Mouse (Mus musculus) kidney, embryonic 16.5 days (tissue): Measurements from ENCODE around the gene Prss16. TPM values are rescaled to one million over a fixed set of nuclear protein-coding genes. Genes with fewer than 3 reads are reported as not detected.
A peak's percentile ranks its signal among the peaks of the same experiment; 100 is the strongest.
"Not testable (repeated sequence)": the region's sequence is repeated elsewhere in the genome, so short reads cannot be mapped to it uniquely, and the experiment has no call there.

ENCODE experiments used
- ATAC-seq: fragments of 200-750 bp; cut with Nextera tagmentation; 2 replicates; pipeline ENCODE4 v1.8.0; 2017; ENCODE audit warnings: moderate TSS enrichment; ENCODE audit not compliant: low FRiP score, low TSS enrichment
- H3K27ac ChIP-seq: fragments of 300-500 bp; sonication (generic); 2 replicates; pipeline ENCODE4 v1.5.1; 2014; ENCODE audit warnings: low read length
- H3K27me3 ChIP-seq: fragments of 300-500 bp; sonication (generic); 2 replicates; pipeline ENCODE4 v1.6.1; 2014; ENCODE audit warnings: low read length, control low read depth, mixed read lengths; ENCODE audit not compliant: insufficient read depth
- H3K36me3 ChIP-seq: fragments of 300-500 bp; sonication (generic); 2 replicates; pipeline ENCODE4 v1.6.1; 2014; ENCODE audit warnings: low read length, control low read depth, mixed read lengths; ENCODE audit not compliant: insufficient read depth
- H3K4me1 ChIP-seq: fragments of 300-500 bp; sonication (generic); 2 replicates; pipeline ENCODE4 v1.6.1; 2014; ENCODE audit warnings: low read length, control low read depth, mixed read lengths; ENCODE audit not compliant: insufficient read depth
- H3K4me2 ChIP-seq: fragments of 300-500 bp; sonication (generic); replicated peaks from 2 replicates; pipeline ENCODE4 v1.6.1; 2014; ENCODE audit warnings: low read depth, low read length
- H3K4me3 ChIP-seq: fragments of 300-500 bp; sonication (generic); 2 replicates; pipeline ENCODE4 v1.5.1; 2014; ENCODE audit warnings: mild to moderate bottlenecking, low read length
- H3K9ac ChIP-seq: fragments of 300-500 bp; sonication (generic); replicated peaks from 2 replicates; pipeline ENCODE4 v1.6.1; 2014; ENCODE audit warnings: low read length
- H3K9me3 ChIP-seq: fragments of 300-500 bp; sonication (generic); 2 replicates; pipeline ENCODE4 v1.6.1; 2016; ENCODE audit warnings: low read length, control low read depth
- WGBS: fragments of 180-500 bp; shearing (Covaris S2); extraction: QIAGEN DNeasy Blood & Tissue Kit; methylation state at CpG from one replicate; pipeline ENCODE4 v1.1.7; 2014; 5-methylcytosine and 5-hydroxymethylcytosine counted together
- polyA plus RNA-seq: library from polyadenylated mRNA; unstranded; fragments of >200 nt; fragmentation: Nextera tagmentation; extraction: Ambion mirVana; gene quantifications from 2 replicates; pipeline ENCODE4 v1.2.1, GENCODE M21; 2015

Gene Prss16
- polyA plus RNA-seq, 1 experiment from 2014 or later = 0.97 TPM

- Histone ChIP-seq H3K27me3 (no peaks in the 10 kb centered on the region), H3K4me2 (peak overlapping the region; percentile 71), H3K9me3 (no peaks in the 10 kb centered on the region), H3K36me3 (no peaks in the 10 kb centered on the region), H3K27ac (peak overlapping the region; percentile 94), H3K4me3 (peak overlapping the region; percentile 46), H3K4me1 (peaks cover 37% of the 10 kb centered on the region), H3K9ac (peak overlapping the region; percentile 66; the same call in 1 of the 2 replicates)
- WGBS = 51% methylated on average over 3 of the region's 3 CpGs
- no peak for ATAC-seq
Observed at GRCm38 (mm10) chr13:22036986-22037385, 27.4 kb upstream of the Prss16 start.

GRCm38 (mm10) chr13:22036149-22036956 lies 26.8 kb upstream of the Prss16 start:
- peak overlapping the region; percentile 66 for H3K9ac ChIP-seq
- peak overlapping the region; percentile 46 for H3K4me3 ChIP-seq
- peaks cover 33% of the 10 kb centered on the region for H3K4me1 ChIP-seq
- peak overlapping the region; percentile 94 for H3K27ac ChIP-seq
- ATAC-seq = peak; percentile 13; the same call in 1 of the 2 replicates
- 4% methylated on average over 17 of the region's 23 CpGs for WGBS
- no peaks in the 10 kb centered on the region for H3K27me3 ChIP-seq
- no peaks in the 10 kb centered on the region for H3K36me3 ChIP-seq
- H3K9me3 ChIP-seq = no peaks in the 10 kb centered on the region
- H3K4me2 ChIP-seq = peak overlapping the region; percentile 71

- Histone ChIP-seq H3K4me3 (peak within 1 kb of the TSS; percentile 55), H3K9ac (peak within 1 kb of the TSS; percentile 74), H3K4me2 (peak within 1 kb of the TSS; percentile 71), H3K4me1 (peaks cover 33% of the 10 kb centered on the region), H3K27ac (peak within 1 kb of the TSS; percentile 94)
- peak; percentile 98 for ATAC-seq
- not testable (repeated sequence) for H3K9me3 ChIP-seq, H3K27me3 ChIP-seq, H3K36me3 ChIP-seq
- WGBS = under 1% methylated on average over 19 of the region's 69 CpGs
Observed at GRCm38 (mm10) chr13:22035267-22036148, 26.0 kb upstream of the Prss16 start, which contains the start of the genes Hist1h2ah and Hist1h2bk. TSS of gene Hist1h2ah (minus strand) at chr13:22035568. TSS of gene Hist1h2bk (plus strand) at chr13:22035870.

- Histone ChIP-seq H3K4me1 (peaks cover 25% of the 10 kb centered on the region), H3K9ac (peak overlapping the region; percentile 74), H3K4me3 (peak overlapping the region; percentile 55), H3K4me2 (peak overlapping the region; percentile 70), H3K27ac (peak overlapping the region; percentile 94), H3K27me3 (no peaks in the 10 kb centered on the region), H3K36me3 (no peaks in the 10 kb centered on the region), H3K9me3 (no peaks in the 10 kb centered on the region)
- WGBS = 0% methylated on average over 12 of the region's 14 CpGs
- ATAC-seq = peak; percentile 24
Observed at GRCm38 (mm10) chr13:22034443-22035266, 25.1 kb upstream of the Prss16 start.

- H3K27me3 ChIP-seq = no peaks in the 10 kb centered on the region
- peak overlapping the region; percentile 94 for H3K27ac ChIP-seq
- peak overlapping the region; percentile 74 for H3K9ac ChIP-seq
- H3K9me3 ChIP-seq = no peaks in the 10 kb centered on the region
- peak overlapping the region; percentile 70 for H3K4me2 ChIP-seq
- no peaks in the 10 kb centered on the region for H3K36me3 ChIP-seq
- WGBS = 42% methylated on average over 5 of the region's 5 CpGs
- H3K4me1 ChIP-seq = peaks cover 30% of the 10 kb centered on the region
- H3K4me3 ChIP-seq = peak overlapping the region; percentile 55
- ATAC-seq = no peak
Observed at GRCm38 (mm10) chr13:22033741-22034442, 24.4 kb upstream of the Prss16 start.

GRCm38 (mm10) chr13:22030493-22030892 lies 21.0 kb upstream of the Prss16 start:
- Histone ChIP-seq H3K27me3 (no peaks in the 10 kb centered on the region), H3K36me3 (no peaks in the 10 kb centered on the region), H3K4me2 (no peak overlapping the region), H3K4me3 (no peak overlapping the region), H3K9ac (no peak overlapping the region), H3K27ac (no peak overlapping the region), H3K9me3 (no peaks in the 10 kb centered on the region), H3K4me1 (peaks cover 19% of the 10 kb centered on the region)
- WGBS = 10% methylated on average over 4 of the region's 4 CpGs
- no peak for ATAC-seq

- H3K27me3 ChIP-seq = no peaks in the 10 kb centered on the region
- no peak overlapping the region for H3K4me3 ChIP-seq
- no peaks in the 10 kb centered on the region for H3K9me3 ChIP-seq
- no peaks in the 10 kb centered on the region for H3K36me3 ChIP-seq
- no peak for ATAC-seq
- 52% methylated on average over 8 of the region's 8 CpGs for WGBS
- no peak overlapping the region for H3K27ac ChIP-seq
- H3K4me2 ChIP-seq = no peak overlapping the region
- peaks cover 19% of the 10 kb centered on the region for H3K4me1 ChIP-seq
- no peak overlapping the region for H3K9ac ChIP-seq
Observed at GRCm38 (mm10) chr13:22029928-22030327, 20.4 kb upstream of the Prss16 start.

- under 1% methylated on average over 40 of the region's 40 CpGs for WGBS
Observed at GRCm38 (mm10) chr13:22028673-22029460, 19.3 kb upstream of the Prss16 start.

More at GRCm38 (mm10) chr13:22028673-22029460, 19.3 kb upstream of the Prss16 start:
- Histone ChIP-seq H3K4me1 (peaks cover 10% of the 10 kb centered on the region), H3K9ac (peak overlapping the region; percentile 79), H3K36me3 (no peaks in the 10 kb centered on the region), H3K27ac (peak overlapping the region; percentile 90), H3K27me3 (no peaks in the 10 kb centered on the region), H3K4me2 (peak overlapping the region; percentile 69), H3K4me3 (peak overlapping the region; percentile 66), H3K9me3 (no peaks in the 10 kb centered on the region)
- ATAC-seq = peak; percentile 82
